Mouse (Mus musculus): ENCODE measurements at regions not wholly inside any gene's neighbourhood (a gene's known extent, or its start where the extent isn't known, plus 50 kb on each side); places are given as distances from the start of the nearest gene placed in this dataset.

DNA sequence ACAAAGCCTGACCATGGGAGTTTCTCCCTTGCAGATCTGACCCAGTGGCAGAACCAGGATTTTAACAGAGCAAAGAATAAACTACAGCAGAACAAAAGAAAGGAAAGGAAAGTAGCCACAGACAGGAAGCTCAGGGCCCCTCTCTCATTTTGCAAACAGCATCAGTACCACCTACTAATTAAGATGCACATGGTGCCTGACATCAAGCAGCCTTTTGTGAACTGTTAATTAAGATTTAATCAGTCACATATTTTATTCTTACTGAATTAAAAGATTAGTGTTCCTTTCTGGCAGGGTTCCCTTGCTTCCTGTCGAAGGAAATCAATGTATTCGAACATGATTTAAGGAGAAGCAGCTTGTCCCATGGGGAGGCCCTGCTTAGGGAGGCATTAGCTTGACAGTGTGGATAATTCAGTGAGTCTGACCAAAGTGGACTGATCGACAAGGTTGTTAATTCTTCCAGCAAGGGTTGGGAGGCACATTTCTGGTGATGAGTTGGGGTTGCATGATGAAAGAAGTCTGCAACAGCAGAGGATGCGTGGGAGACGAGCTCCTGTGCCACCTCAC is 156.1 kb upstream of the Eef2kmt start:
- Histone ChIP-seq H3K4me1 (0 out of 2 replicates have a peak, but pooled peaks cover 5% of the 10 kb centered on the region), H3K36me3 (no peaks in the 10 kb centered on the region), H3K4me2 (replicated peaks) (no peak overlapping the region), H3K4me3 (no peak overlapping the region), H3K27me3 (peaks cover 16% of the 10 kb centered on the region; the same call in 1 of the 2 replicates), H3K9me3 (no peaks in the 10 kb centered on the region), H3K27ac (replicated peaks) (no peak overlapping the region), H3K9ac (replicated peaks) (no peak overlapping the region)
- WGBS: 53% methylated on average over 5 of the region's 5 CpGs
- no peak for ATAC-seq (ENCODE audit: low FRiP score, low read depth)

DNA sequence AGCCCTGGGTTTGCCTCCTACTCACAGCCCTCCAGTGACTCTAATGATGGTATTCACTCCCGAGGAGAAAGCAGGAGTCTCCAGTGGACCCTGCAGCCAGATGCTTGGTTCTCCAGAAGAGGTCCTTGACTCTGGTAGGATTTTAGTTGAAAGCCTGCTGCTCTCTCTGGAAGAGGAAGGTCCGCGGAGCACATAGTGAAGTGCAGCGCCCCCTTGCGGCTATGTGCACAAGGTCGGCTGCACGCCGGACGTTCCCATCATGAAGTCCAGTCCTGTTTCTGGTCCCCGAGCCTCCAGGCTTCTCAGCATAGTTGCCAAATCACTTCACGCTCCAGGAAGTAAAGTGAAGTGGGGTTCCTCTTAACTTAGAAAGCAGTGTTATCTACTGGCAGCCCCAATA is 150.9 kb upstream of the Eef2kmt start:
- peaks cover 21% of the 10 kb centered on the region for H3K27me3 ChIP-seq
- no peak for ATAC-seq (ENCODE audit: low FRiP score, low read depth)
- WGBS: 6% methylated on average over 11 of the region's 11 CpGs
- no peaks in the 10 kb centered on the region for H3K4me1 ChIP-seq
- no peak overlapping the region for H3K4me2 ChIP-seq (replicated peaks)
- H3K9ac ChIP-seq (replicated peaks): no peak overlapping the region
- no peak overlapping the region for H3K27ac ChIP-seq (replicated peaks)
- H3K4me3 ChIP-seq: no peak overlapping the region
- no peaks in the 10 kb centered on the region for H3K36me3 ChIP-seq
- H3K9me3 ChIP-seq: no peaks in the 10 kb centered on the region

DNA sequence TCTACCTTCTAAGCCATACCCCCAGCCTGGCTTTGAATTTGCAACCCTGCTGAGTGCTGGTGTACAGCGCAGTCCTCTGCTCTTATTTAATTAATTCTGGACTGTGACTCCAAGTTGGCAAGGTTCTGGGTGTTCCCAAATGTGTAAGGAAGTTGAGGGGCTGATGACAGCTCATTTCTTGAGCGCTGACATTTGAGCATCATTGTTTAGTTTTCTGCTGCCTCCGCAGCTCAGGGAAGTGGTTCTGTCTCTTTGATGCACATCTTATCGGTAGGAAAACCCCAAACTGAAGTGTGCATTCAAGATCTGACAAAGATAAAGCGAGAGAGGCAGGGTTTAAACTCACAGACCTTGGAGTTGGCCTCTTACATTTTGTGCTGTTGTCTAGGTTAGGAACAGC is 137.6 kb upstream of the Eef2kmt start:
- no peak overlapping the region for H3K27ac ChIP-seq (replicated peaks)
- no peak overlapping the region for H3K4me3 ChIP-seq
- WGBS: 89% methylated on average over 5 of the region's 5 CpGs

GRCm38 (mm10) chr16:5382930-5383329 is 127.1 kb upstream of the Eef2kmt start:
- Histone ChIP-seq H3K4me2 (replicated peaks) (no peak overlapping the region), H3K9ac (replicated peaks) (no peak overlapping the region), H3K36me3 (no peaks in the 10 kb centered on the region), H3K27me3 (no peaks in the 10 kb centered on the region), H3K4me3 (no peak overlapping the region), H3K27ac (replicated peaks) (no peak overlapping the region), H3K4me1 (no peaks in the 10 kb centered on the region; the same call in 1 of the 2 replicates), H3K9me3 (no peaks in the 10 kb centered on the region)
- WGBS: 44% methylated on average over 4 of the region's 4 CpGs
- ATAC-seq (ENCODE audit: low FRiP score, low read depth): no peak

More for the DNA sequence above, 137.6 kb upstream of the Eef2kmt start:
- Histone ChIP-seq H3K9ac (replicated peaks) (no peak overlapping the region), H3K36me3 (no peaks in the 10 kb centered on the region), H3K27me3 (no peaks in the 10 kb centered on the region), H3K9me3 (no peaks in the 10 kb centered on the region), H3K4me2 (replicated peaks) (no peak overlapping the region), H3K4me1 (no peaks in the 10 kb centered on the region)
- ATAC-seq (ENCODE audit: low FRiP score, low read depth): no peak

DNA sequence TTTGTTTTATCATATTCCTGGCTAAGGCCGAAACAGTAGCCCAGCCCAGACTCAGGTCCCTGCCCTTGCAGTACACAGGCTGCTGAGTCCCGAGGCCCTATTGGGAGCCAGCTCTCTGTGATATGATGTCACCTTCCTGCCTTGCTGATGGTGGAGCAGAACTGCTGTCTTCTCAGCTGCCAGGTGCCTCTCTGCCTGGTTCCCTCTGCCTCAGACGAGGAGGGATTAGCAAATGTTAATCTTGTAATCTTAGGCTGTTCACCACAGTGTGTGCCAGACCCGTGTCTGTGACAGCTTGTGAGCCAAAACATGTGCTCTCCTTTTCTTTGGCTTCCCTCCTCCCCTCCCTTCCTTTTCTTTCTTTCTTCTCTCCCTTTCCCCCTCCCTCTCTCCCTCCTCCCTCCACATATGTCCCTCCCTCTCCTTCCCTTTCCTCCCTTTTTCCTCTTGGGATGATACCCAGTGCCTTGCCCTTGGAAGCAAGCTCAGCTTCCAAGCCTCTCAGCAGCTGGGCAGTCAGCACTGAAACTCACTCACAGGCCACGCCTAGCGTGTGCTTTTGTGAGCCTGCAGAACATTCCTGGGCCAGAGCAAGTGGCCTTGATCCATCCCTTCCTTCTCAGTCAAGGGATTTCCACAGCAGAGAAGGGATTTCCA is 126.6 kb upstream of the Eef2kmt start:
- peak; percentile 58 for ATAC-seq (ENCODE audit: low FRiP score, low read depth)
- no peak overlapping the region for H3K4me3 ChIP-seq
- no peak overlapping the region for H3K4me2 ChIP-seq (replicated peaks)
- no peaks in the 10 kb centered on the region for H3K9me3 ChIP-seq
- H3K36me3 ChIP-seq: no peaks in the 10 kb centered on the region
- 0 out of 2 replicates have a peak overlapping the region, but pooled peaks have one; percentile 2 for H3K27ac ChIP-seq (replicated peaks)
- H3K27me3 ChIP-seq: no peaks in the 10 kb centered on the region
- 21% methylated on average over 6 of the region's 6 CpGs for WGBS
- H3K9ac ChIP-seq (replicated peaks): no peak overlapping the region
- H3K4me1 ChIP-seq: no peaks in the 10 kb centered on the region; the same call in 1 of the 2 replicates

- WGBS: 84% methylated on average over 3 of the region's 3 CpGs
- Histone ChIP-seq H3K9ac (replicated peaks) (no peak overlapping the region), H3K4me3 (no peak overlapping the region), H3K4me2 (replicated peaks) (no peak overlapping the region), H3K36me3 (no peaks in the 10 kb centered on the region), H3K4me1 (no peaks in the 10 kb centered on the region; the same call in 1 of the 2 replicates), H3K27me3 (no peaks in the 10 kb centered on the region), H3K9me3 (no peaks in the 10 kb centered on the region), H3K27ac (replicated peaks) (no peak overlapping the region)
- ATAC-seq (ENCODE audit: low FRiP score, low read depth): no peak
These were observed 124.8 kb upstream of the Eef2kmt start for GRCm38 (mm10) chr16:5380626-5381025.

GRCm38 (mm10) chr16:5377001-5377400 is 121.2 kb upstream of the Eef2kmt start:
- H3K9ac ChIP-seq (replicated peaks): no peak overlapping the region
- H3K4me1 ChIP-seq: no peaks in the 10 kb centered on the region
- H3K27me3 ChIP-seq: no peaks in the 10 kb centered on the region
- H3K9me3 ChIP-seq: no peaks in the 10 kb centered on the region
- no peak for ATAC-seq (ENCODE audit: low FRiP score, low read depth)
- H3K36me3 ChIP-seq: no peaks in the 10 kb centered on the region
- WGBS: 89% methylated on average over 3 of the region's 3 CpGs
- no peak overlapping the region for H3K4me2 ChIP-seq (replicated peaks)
- H3K27ac ChIP-seq (replicated peaks): no peak overlapping the region
- H3K4me3 ChIP-seq: no peak overlapping the region

DNA sequence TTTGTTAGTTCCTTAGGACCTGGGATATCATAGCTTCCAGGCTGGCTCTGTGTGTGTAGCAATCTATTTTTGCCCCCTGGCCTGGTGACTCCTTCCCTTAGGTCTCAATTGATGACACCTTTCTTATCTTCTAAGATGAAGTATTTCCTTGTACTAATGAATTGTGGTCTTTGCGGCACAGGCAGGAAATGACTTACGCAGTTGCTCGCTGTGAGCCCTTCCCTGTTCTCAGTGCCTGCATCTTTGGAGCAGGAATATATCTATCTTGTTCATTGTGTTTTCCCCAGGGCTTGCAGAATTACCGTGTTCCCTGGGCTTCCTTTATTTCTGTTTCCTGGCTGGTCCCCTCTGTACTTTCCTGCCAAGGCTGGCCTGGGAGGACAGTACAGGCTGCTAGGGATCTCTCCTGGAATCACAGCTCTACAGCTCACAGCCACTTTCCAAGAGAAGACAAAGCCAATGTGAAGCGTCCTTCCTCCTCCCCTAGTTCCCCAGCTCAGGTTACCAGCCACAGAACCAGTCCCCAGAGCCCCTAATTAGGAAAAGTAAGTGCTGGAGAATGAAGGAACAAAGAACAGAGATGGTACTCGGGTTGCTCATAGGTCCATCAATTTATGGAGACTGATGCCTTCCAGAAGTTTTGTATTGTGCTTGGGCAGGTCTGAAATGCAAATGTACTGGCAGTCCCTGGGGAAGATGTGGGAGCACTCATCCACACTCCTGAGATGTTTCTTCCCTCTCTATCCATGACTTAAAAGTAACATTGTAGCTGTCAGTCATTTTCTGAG is 119.2 kb upstream of the Eef2kmt start:
- Histone ChIP-seq H3K36me3 (no peaks in the 10 kb centered on the region), H3K27ac (replicated peaks) (no peak overlapping the region), H3K9me3 (no peaks in the 10 kb centered on the region), H3K4me3 (no peak overlapping the region), H3K4me2 (replicated peaks) (no peak overlapping the region), H3K9ac (replicated peaks) (no peak overlapping the region), H3K4me1 (no peaks in the 10 kb centered on the region), H3K27me3 (no peaks in the 10 kb centered on the region)
- ATAC-seq (ENCODE audit: low FRiP score, low read depth): no peak
- 61% methylated on average over 6 of the region's 6 CpGs for WGBS

GRCm38 (mm10) chr16:5371175-5371893 is 115.6 kb upstream of the Eef2kmt start:
- no peak for ATAC-seq (ENCODE audit: low FRiP score, low read depth)
- Histone ChIP-seq H3K36me3 (no peaks in the 10 kb centered on the region), H3K4me1 (peaks cover 8% of the 10 kb centered on the region; the same call in 1 of the 2 replicates), H3K9me3 (no peaks in the 10 kb centered on the region), H3K27me3 (no peaks in the 10 kb centered on the region), H3K4me3 (no peak overlapping the region), H3K27ac (replicated peaks) (no peak overlapping the region), H3K4me2 (replicated peaks) (no peak overlapping the region), H3K9ac (replicated peaks) (no peak overlapping the region)
- 85% methylated on average over 4 of the region's 4 CpGs for WGBS

DNA sequence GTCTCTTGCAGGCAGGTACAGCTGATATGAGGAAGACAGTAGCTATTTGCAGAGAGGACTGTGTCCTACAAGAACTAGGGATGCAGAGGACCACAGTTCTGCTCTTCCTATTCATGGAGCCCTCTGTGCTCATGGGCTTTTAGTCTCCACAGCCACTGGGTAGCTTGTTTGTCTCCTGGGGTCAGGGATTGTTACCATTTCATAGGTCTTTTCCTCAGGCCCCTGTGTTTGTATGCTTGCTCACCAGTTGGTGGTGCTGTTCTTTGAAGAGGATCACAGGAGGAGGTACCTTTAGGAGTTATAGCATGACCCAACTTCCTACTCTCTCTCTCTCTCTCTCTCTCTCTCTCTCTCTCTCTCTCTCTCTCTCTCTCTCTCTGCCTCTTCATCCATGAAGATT is 114.7 kb upstream of the Eef2kmt start:
- Histone ChIP-seq H3K4me2 (replicated peaks) (no peak overlapping the region), H3K27me3 (no peaks in the 10 kb centered on the region), H3K4me1 (peaks cover 8% of the 10 kb centered on the region; the same call in 1 of the 2 replicates), H3K9me3 (no peaks in the 10 kb centered on the region), H3K4me3 (no peak overlapping the region), H3K27ac (replicated peaks) (no peak overlapping the region), H3K9ac (replicated peaks) (no peak overlapping the region), H3K36me3 (no peaks in the 10 kb centered on the region)
- ATAC-seq (ENCODE audit: low FRiP score, low read depth): no peak

GRCm38 (mm10) chr16:5368897-5369558 is 113.2 kb upstream of the Eef2kmt start:
- 30% methylated on average over 7 of the region's 7 CpGs for WGBS
- H3K4me2 ChIP-seq (replicated peaks): no peak overlapping the region

More at GRCm38 (mm10) chr16:5368897-5369558, 113.2 kb upstream of the Eef2kmt start:
- Histone ChIP-seq H3K27me3 (no peaks in the 10 kb centered on the region), H3K9me3 (no peaks in the 10 kb centered on the region), H3K27ac (replicated peaks) (no peak overlapping the region), H3K4me3 (no peak overlapping the region), H3K4me1 (peaks cover 8% of the 10 kb centered on the region; the same call in 1 of the 2 replicates), H3K36me3 (no peaks in the 10 kb centered on the region), H3K9ac (replicated peaks) (no peak overlapping the region)
- no peak for ATAC-seq (ENCODE audit: low FRiP score, low read depth)

All from midbrain, embryonic 12.5 days (tissue).